Mouse (Mus musculus) spleen, adult 2 months (tissue): Measurements from ENCODE around the gene Brsk1.

Experiments used
- CTCF ChIP-seq: fragments of 200-500 bp; IDR thresholded peaks from 2 replicates; pipeline ENCODE4 v1.5.1; 2011; ENCODE audit warnings: mild to moderate bottlenecking, inconsistent platforms; ENCODE audit not compliant: insufficient read depth, insufficient read length, insufficient replicate concordance; ENCODE audit errors: extremely low read depth
- POLR2A ChIP-seq: fragments of 200-500 bp; IDR thresholded peaks from 2 replicates; pipeline ENCODE4 v1.6.1; 2011; ENCODE audit warnings: low read depth, low read length, inconsistent platforms

- TF ChIP-seq POLR2A (no peak), CTCF (no peak)
These were observed 35.0 kb upstream of the Brsk1 start for GRCm38 (mm10) chr7:4655393-4655792.
